Mouse (Mus musculus): ENCODE measurements around the gene Emc6.

DNA sequence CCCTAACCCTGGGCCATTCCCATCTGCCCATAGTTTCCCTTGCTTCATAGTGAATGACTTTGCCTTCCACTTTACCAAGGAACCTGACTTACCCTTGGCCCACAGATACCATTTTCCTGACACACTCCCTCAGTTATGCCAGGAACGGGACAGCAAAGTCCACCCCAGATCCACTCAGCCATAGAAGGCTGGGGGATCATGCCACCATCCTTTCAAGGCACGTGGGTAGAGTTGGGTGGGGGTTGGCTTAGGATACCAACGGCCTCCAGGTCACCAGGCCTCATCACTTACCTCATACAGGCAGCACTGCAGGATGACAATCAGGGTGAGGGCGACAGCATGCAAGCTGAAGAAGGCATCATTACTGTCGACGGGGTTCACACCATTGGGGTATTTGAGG is 10.4 kb upstream of the Emc6 start:
- TF ChIP-seq E2F4 (IDR thresholded peaks at IDR 0.05; ENCODE audit: borderline replicate concordance, low read depth, low read length), result no peak
- TF ChIP-seq ZC3H11A (IDR thresholded peaks at IDR 0.05; ENCODE audit: low read depth, low read length), result no peak
- TF ChIP-seq HCFC1 (IDR thresholded peaks at IDR 0.05; ENCODE audit: low read depth, low read length), result no peak
- TF ChIP-seq MAFK (IDR thresholded peaks at IDR 0.05; ENCODE audit: borderline replicate concordance, low read depth, low read length), result no peak
- TF ChIP-seq POLR2A (IDR thresholded peaks at IDR 0.05; ENCODE audit: control insufficient read depth in 1 of 2, insufficient read depth in 1 of 2, low read depth in 1 of 2, low read length in 2 of 2, poor library complexity in 1 of 2), result no peak
- no peak for TF ChIP-seq USF1 (IDR thresholded peaks at IDR 0.05; ENCODE audit: low read depth, low read length)
- no peak for TF ChIP-seq CTCF (IDR thresholded peaks at IDR 0.05 in 2 of 3, conservative IDR thresholded peaks at IDR 0.05 in 1 of 3; ENCODE audit: control insufficient read depth in 1 of 3, insufficient read depth in 1 of 3, low read depth in 2 of 3, low read length in 3 of 3, poor library complexity in 1 of 3, severe bottlenecking in 1 of 3)
- TF ChIP-seq EP300 (IDR thresholded peaks at IDR 0.05; ENCODE audit: low read depth in 1 of 2, low read length in 2 of 2), result no peak
- no peak for TF ChIP-seq JUND (IDR thresholded peaks at IDR 0.05; ENCODE audit: low read depth, low read length)
- TF ChIP-seq CHD1 (IDR thresholded peaks at IDR 0.05; ENCODE audit: low read depth, low read length), result no peak

Measured in MEL (cell line).